Mouse (Mus musculus) small intestine, adult 2 months (tissue): Measurements from ENCODE around the gene Obsl1. TPM values are rescaled to one million over a fixed set of nuclear protein-coding genes. Genes with fewer than 3 reads are reported as not detected.

ENCODE experiments used
- H3K27ac ChIP-seq: fragments of 200-500 bp; 2 replicates; pipeline ENCODE4 v1.5.1; 2012; ENCODE audit warnings: low read depth, low read length, control low read depth, inconsistent platforms; ENCODE audit not compliant: insufficient read depth
- H3K27me3 ChIP-seq: fragments of 200-500 bp; 2 replicates; pipeline ENCODE4 v1.6.1; 2012; ENCODE audit warnings: mild to moderate bottlenecking, moderate library complexity, low read length, inconsistent platforms; ENCODE audit not compliant: control insufficient read depth, insufficient read depth
- H3K36me3 ChIP-seq: fragments of 200-500 bp; 2 replicates; pipeline ENCODE4 v1.6.1; 2012; ENCODE audit warnings: mild to moderate bottlenecking, low read length, control low read depth, inconsistent platforms; ENCODE audit not compliant: control insufficient read depth, insufficient read depth
- H3K4me1 ChIP-seq: fragments of 200-500 bp; 2 replicates; pipeline ENCODE4 v1.6.1; 2012; ENCODE audit warnings: low read length, inconsistent platforms, mixed read lengths; ENCODE audit not compliant: control insufficient read depth, insufficient read depth, insufficient read length
- H3K4me3 ChIP-seq: fragments of 200-500 bp; 2 replicates; pipeline ENCODE4 v1.5.1; 2012; ENCODE audit warnings: low read depth, mild to moderate bottlenecking, control low read depth, inconsistent platforms, low read length, moderate library complexity
- CTCF ChIP-seq: fragments of 200-500 bp; IDR thresholded peaks from 2 replicates; pipeline ENCODE4 v1.5.1; 2012; ENCODE audit warnings: low read depth, mild to moderate bottlenecking, control low read depth, inconsistent platforms, low read length, moderate library complexity, mixed read lengths; ENCODE audit not compliant: insufficient replicate concordance, insufficient read length; ENCODE audit errors: extremely low read depth
- POLR2A ChIP-seq: fragments of 200-500 bp; IDR thresholded peaks from 2 replicates; pipeline ENCODE4 v1.6.1; 2012; ENCODE audit warnings: low read depth, mild to moderate bottlenecking, control low read depth, inconsistent platforms, low read length, moderate library complexity
- WGBS: fragments of 180-500 bp; shearing (Covaris S2); methylation state at CpG from one replicate; pipeline ENCODE4 v1.1.7; 2018; 5-methylcytosine and 5-hydroxymethylcytosine counted together
- polyA plus RNA-seq: library from polyadenylated mRNA; depleted of rRNA; stranded (reverse); fragments of >200 nt; gene quantifications from 2 replicates; pipeline ENCODE4 v1.2.3, GENCODE M21; 2012

Gene Obsl1
- polyA plus RNA-seq, 1 experiment: 4.3 TPM

DNA sequence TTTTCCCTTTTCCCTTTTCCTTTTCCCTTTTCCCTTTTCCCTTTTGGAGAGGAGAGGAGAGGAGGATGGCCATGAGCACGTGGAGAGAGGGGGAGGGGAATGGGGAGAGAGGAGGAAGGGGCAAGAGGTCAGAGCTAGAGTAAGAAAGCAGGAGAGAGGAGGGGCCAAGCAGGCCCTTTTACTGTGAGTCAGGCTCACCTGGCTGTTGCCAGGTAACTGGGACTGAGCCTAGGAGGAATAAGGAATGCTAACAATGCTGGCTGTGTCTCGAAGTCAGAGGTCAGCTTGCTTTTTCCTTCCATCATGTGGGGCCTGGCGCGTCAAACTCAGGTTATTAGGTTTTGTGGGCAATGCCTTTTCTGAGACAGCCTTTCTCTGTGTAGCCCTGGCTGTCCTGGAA lies 11.7 kb upstream of the Obsl1 start:
- TF ChIP-seq CTCF (no peak), POLR2A (no peak)
- Histone ChIP-seq H3K4me1 (no peaks in the 10 kb centered on the region; the same call in 1 of the 2 replicates), H3K4me3 (no peak overlapping the region), H3K27me3 (no peaks in the 10 kb centered on the region), H3K36me3 (no peaks in the 10 kb centered on the region), H3K27ac (no peak overlapping the region)
- 27% methylated on average over 3 of the region's 4 CpGs for WGBS

DNA sequence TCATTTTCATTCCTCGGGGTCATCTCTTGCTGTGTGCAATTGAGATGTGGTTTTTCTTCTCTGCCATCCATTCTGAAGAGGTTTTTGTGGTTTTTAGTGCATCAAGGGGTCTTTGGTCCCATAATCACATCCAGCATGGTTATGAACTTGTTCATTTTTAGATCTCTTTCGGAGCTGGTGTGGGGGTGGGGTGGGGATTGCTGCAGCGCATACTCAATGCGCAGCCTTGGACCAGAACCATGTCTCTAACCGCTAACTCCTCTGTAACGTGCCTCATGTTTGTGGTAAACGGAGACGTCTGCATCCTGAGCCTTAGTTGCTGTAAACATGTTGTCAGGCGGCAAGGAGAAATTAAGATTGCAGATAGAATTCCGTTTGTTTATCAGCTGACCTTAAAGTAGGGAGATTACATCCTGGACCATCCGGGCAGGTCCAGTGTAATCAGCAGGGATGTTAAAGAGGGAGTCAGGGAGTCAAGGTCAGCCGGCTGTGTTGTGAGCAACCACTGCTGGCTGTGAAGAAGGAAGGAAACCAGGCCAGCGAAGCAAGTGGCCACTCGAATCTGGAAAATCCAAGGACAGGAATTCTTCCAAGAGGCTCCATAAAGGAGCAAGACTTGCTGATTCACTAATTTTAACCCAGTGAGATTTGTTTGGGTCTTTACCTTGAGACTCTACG lies 10.6 kb upstream of the Obsl1 start:
- H3K27ac ChIP-seq: no peak overlapping the region
- no peak for TF ChIP-seq POLR2A
- TF ChIP-seq CTCF: no peak
- no peaks in the 10 kb centered on the region; the same call in 1 of the 2 replicates for H3K4me1 ChIP-seq
- H3K27me3 ChIP-seq: no peaks in the 10 kb centered on the region
- 73% methylated on average over 15 of the region's 15 CpGs for whole genome bisulfite sequencing
- H3K36me3 ChIP-seq: no peaks in the 10 kb centered on the region
- H3K4me3 ChIP-seq: no peak overlapping the region

- no peaks in the 10 kb centered on the region for H3K4me1 ChIP-seq
- no peak for TF ChIP-seq POLR2A
- TF ChIP-seq CTCF: no peak
- no peak overlapping the region for H3K4me3 ChIP-seq
- WGBS: 93% methylated on average over 3 of the region's 3 CpGs
- H3K27ac ChIP-seq: no peak overlapping the region
- H3K36me3 ChIP-seq: no peaks in the 10 kb centered on the region
- H3K27me3 ChIP-seq: no peaks in the 10 kb centered on the region
Observed at GRCm38 (mm10) chr1:75512550-75512949, 6.3 kb upstream of the Obsl1 start.

GRCm38 (mm10) chr1:75511437-75512210 lies 5.4 kb upstream of the Obsl1 start:
- TF ChIP-seq POLR2A (no peak), CTCF (no peak)

GRCm38 (mm10) chr1:75510154-75510553 lies 3.9 kb upstream of the Obsl1 start:
- TF ChIP-seq POLR2A (no peak), CTCF (no peak)
- no peaks in the 10 kb centered on the region for H3K36me3 ChIP-seq
- no peak overlapping the region for H3K4me3 ChIP-seq
- WGBS: 67% methylated on average over 5 of the region's 5 CpGs
- H3K4me1 ChIP-seq: no peaks in the 10 kb centered on the region
- H3K27ac ChIP-seq: no peak overlapping the region
- H3K27me3 ChIP-seq: peaks cover 13% of the 10 kb centered on the region

More at GRCm38 (mm10) chr1:75511437-75512210, 5.4 kb upstream of the Obsl1 start:
- Histone ChIP-seq H3K4me1 (no peaks in the 10 kb centered on the region), H3K36me3 (no peaks in the 10 kb centered on the region), H3K27ac (no peak overlapping the region), H3K4me3 (no peak overlapping the region), H3K27me3 (no peaks in the 10 kb centered on the region; the same call in 1 of the 2 replicates)
- WGBS: 53% methylated on average over 4 of the region's 4 CpGs

DNA sequence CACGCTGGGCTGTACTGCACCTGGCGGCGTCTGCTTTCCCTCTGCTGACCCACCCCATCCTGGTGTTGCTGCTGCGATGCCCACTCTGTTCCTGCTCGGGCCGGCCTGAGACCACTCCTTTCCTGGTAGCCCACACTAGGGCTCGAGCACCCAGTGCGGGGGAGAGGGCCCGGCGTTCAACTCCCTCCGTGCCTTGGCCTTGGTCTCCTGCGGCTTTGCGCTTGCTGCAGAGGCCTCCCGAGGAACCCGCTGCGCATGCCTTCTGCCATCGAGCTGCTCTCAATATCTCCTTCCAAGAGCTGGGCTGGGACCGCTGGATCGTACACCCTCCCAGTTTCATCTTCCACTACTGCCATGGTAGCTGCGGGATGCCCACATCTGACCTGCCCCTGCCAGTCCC lies 3.3 kb upstream of the Obsl1 start:
- Histone ChIP-seq H3K36me3 (no peaks in the 10 kb centered on the region), H3K4me1 (no peaks in the 10 kb centered on the region), H3K27ac (no peak overlapping the region), H3K27me3 (peaks cover 13% of the 10 kb centered on the region), H3K4me3 (no peak overlapping the region)
- WGBS: 70% methylated on average over 20 of the region's 20 CpGs
- TF ChIP-seq POLR2A (no peak), CTCF (no peak)

DNA sequence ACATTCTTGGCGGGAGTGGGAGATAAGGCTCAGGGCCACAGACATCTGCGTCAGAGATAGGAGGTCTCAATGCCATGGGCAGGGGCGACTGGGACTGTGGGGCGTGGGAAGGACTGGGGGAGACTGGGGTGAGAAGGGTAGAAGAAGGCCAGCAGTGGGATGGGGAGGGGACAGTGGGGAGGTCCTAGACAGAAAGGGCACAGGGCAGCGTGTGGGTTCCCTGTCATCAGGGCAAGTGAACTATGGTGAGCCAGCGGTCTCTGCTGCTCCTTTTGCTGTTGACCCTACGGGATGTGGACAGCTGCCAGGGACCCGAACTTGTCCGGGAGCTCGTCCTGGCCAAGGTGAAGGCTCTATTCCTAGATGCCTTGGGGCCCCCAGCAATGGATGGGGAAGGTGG lies 754 bp upstream of the Obsl1 start, which contains the start of gene Inha:
TSS of gene Inha (plus strand) at position 72 of the 400 bp plus-strand sequence.
- H3K27ac ChIP-seq: no peak within 1 kb of the TSS
- H3K36me3 ChIP-seq: no peaks in the 10 kb centered on the region
- peak within 1 kb of the TSS; percentile 66 for H3K4me3 ChIP-seq
- no peaks in the 10 kb centered on the region for H3K4me1 ChIP-seq
- 73% methylated on average over 10 of the region's 10 CpGs for WGBS
- TF ChIP-seq CTCF (no peak), POLR2A (no peak)
- peaks cover 13% of the 10 kb centered on the region for H3K27me3 ChIP-seq
